Mouse (Mus musculus) liver, postnatal 0 days (tissue): ENCODE measurements at regions not wholly inside any gene's neighbourhood (a gene's known extent, or its start where the extent isn't known, plus 50 kb on each side); places are given as distances from the start of the nearest gene placed in this dataset.

Experiments
- CTCF ChIP-seq: sonication (generic); IDR thresholded peaks from 2 replicates; pipeline ENCODE4 v1.5.1; 2016; ENCODE audit warnings: antibody characterized with exemption, low read depth
- EP300 ChIP-seq: IDR thresholded peaks from 2 replicates; pipeline ENCODE4 v1.6.1; 2016; ENCODE audit warnings: antibody characterized with exemption, low read depth, mild to moderate bottlenecking

GRCm38 (mm10) chr2:167847281-167848077 is 84.4 kb upstream of the Ptpn1 start:
- TF ChIP-seq CTCF = no peak
- no peak for TF ChIP-seq EP300
